Mouse (Mus musculus): ENCODE results near the gene Luc7l3.

DNA sequence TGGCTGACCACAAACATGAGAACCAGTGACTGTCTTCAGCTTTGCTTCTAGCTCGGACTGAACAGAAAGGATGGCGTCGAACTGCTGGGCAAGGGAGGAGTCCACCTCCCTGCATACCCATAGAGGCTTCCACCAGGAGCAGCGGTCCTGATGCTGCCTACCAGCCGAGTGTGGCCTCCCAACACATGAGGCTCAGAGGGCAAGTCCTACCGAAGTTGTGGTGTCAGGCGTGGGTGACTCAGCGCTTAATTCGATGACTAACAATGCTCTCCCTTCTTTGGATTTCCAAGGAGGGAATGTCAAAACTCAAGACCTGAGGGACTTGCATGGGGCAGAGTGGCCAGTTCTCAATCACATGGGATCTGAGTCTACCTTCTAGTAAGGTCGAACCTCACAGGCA is 68.1 kb downstream of the Luc7l3 start:
- TF ChIP-seq CTCF (IDR thresholded peaks at IDR 0.05; ENCODE audit: insufficient read depth, low read length) (no peak), POLR2A (IDR thresholded peaks at IDR 0.05; ENCODE audit: borderline replicate concordance, extremely low read depth, low read depth, low read length) (no peak)

All from lung, adult 2 months (tissue).